Mouse (Mus musculus): ENCODE results near the gene Slc7a6os. TPM values are rescaled to one million over a fixed set of nuclear protein-coding genes. Genes with fewer than 3 reads are reported as not detected.

Gene Slc7a6os
- total RNA-seq, 2 experiments from 2014 or later, result 3.3 to 14.6 TPM

DNA sequence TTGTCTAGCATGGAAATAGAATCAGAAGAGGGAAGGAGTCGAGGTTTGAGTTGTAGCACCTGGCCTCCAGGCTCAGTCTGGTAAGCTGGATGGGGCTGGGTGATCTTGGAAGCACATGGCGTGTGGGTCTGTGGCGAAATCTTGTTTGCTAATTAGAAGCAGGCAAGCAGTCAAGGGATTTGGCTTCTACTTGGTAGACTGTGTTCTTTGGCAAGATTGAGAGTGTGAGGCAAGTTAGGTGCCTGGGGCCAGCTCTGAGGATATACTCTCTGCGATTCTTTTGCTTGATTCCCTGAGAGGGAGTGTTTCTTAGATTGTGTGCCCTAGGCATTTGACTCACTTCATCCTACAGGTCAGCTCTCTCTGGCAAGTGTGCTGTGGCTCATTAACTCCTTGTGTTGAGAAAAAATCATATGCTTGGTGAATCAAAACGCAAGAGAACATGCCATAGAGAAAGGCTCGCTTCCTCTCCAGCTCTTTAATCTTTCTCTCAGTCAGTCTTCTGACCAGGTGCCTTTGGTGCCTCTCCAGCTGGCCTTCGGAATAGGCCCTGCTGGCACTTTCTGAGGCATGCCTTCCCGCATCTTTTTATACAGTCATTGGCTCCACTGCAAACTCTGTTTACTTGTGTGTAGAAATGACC lies 25.0 kb downstream of the Slc7a6os start:
- no peak for ATAC-seq (replicated peaks; ENCODE audit: low FRiP score, poor library complexity, severe bottlenecking)

DNA sequence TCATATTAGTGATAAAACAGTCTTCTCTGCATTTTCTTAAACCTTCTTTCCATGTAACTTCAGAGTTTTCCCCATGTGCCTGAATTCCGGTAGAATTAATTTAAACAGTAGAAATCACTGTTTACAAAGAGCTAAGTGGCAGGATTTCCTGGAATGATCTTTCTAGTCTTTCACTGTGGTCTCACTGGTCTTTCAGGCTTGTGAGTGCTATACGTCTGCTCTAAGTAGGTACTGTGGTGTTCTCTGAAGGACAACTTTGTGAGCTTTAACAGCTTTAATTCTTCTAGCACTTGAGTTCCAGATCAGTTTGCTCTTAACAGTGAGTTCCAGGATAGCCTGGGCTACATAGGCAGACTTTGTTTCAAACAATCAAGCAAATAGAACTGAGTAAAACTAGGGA lies 32.3 kb downstream of the Slc7a6os start:
- no peak for ATAC-seq (replicated peaks; ENCODE audit: low FRiP score, poor library complexity, severe bottlenecking)

DNA sequence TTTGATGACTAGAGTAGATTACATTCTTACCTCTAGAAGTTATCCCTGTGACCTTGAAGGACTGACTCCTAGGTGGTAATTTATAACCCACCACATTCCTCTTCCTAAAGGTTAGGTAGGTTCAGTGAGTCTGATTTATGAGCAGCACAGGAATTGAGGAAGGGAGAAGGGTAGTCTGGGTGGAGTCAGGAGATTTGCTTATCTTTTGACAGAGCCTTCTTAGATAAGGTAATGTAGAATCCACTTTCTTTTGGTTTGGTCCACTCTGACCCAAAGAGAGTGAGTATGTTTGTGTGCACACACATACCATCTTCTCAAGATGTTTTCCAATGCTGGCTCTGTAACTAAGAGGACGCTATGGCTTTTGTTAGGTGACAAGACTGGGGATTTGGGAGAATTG lies 33.1 kb downstream of the Slc7a6os start:
- ATAC-seq (replicated peaks; ENCODE audit: low FRiP score, poor library complexity, severe bottlenecking), result no peak

DNA sequence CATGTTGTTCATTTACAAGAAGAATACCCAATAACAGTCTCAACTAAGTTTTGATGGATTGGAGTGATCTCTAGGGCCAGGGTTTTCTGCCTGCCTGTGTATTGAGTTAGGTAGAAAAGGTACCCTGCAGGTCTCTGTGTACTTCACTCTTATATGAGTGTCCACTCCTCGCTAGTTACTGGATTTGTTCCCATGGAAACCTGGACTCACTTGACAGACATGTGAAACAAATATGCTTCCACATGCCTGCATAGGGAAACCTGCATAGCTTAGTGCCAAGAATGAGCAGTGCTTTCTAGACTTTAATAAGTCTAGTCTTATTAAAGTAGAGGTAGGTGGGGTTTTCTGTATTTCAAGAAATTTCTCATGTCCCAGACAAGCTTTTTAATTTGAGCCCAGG lies 33.8 kb downstream of the Slc7a6os start:
- ATAC-seq (replicated peaks; ENCODE audit: low FRiP score, poor library complexity, severe bottlenecking), result no peak

DNA sequence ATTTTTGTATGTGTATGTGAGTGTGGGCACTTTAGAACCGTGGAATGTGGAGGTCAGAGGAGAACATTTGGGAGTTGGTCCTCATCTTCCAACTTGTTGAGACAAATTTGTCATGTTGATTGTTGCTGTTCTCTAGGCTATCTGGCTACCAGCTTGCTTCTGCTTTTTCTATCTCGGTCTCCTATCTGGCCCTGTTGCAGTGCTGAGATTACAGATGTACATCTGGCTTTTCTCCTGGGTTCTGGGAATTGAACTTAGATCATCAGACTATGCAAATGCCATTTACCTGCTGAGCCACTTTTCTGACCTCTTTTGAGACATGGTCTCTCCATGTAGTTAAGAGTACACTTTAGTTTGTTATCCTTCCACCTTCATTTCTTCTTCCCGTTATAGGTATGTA lies 37.2 kb downstream of the Slc7a6os start:
- ATAC-seq (replicated peaks; ENCODE audit: low FRiP score, poor library complexity, severe bottlenecking), result no peak

DNA sequence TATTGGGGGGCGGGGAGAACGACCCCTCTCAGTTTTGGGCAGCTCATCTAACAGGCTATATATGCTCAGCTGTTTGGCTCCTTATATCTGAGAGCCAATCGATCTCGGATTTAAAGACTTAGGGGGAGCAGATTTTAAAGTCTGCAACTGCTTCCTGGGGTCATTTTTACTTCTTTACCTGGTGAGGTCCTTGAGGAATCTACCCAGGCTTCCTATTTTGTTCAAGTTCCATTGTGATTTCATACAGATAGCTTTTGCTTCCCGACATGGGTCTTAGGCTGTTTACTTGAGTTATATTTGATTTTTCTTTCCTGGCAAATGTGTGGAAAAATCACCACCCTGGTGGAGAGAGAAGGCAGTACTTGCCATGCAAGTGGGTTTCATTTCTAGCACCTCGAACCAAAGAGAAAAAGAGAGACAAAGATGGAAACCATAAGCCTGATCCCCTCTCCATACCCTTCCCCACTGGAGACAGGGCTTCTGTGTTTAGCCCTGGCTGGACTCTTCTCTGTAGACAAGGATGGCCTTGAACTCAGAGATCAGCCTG lies 40.7 kb downstream of the Slc7a6os start:
- ATAC-seq (replicated peaks; ENCODE audit: low FRiP score, poor library complexity, severe bottlenecking), result no peak

DNA sequence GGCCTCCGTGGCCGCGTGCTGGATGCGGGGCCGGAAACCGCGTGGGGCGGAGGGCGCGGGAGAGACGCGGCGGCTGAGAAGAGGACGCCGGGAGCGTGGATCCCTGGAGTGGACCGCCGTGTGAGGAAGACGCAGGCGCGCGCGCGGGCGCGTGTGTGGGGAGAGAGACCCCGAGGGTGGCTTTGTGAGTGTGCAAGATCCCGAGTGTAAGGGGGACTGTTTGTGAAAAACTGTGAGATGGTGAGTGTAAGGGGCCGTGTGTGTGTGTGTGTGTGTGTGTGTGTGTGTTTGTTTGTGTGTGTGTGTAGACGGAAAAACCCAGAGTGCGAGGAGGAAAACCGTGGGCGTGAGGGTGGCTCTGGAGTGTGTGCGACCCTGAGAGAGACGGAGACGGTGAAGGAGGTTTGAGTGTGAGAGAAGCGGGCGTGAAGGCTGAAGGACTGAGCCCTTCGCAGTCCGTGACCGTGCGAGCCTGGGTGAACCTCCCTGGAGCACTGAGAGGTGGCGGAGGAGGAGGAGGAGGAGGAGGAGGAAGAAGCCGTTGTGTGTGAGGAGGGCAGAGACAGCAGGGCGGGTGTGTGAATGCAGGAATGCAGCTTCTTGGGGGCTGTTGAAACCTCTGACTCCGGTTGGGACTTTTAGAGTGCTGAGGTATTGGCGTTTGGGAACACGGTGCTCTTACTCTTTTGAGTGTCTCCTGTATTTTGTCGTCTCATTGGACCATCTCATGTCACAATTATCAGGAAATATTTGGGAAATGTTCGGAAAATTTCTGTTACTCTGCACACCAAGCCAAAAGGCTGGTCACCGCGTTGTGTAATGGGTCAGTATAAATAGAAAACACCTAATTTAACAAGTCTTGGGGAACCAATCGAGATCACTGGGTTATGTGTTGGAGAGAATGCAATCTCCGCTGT lies 41.5 kb downstream of the Slc7a6os start:
- ATAC-seq (replicated peaks; ENCODE audit: low FRiP score, poor library complexity, severe bottlenecking), result no peak

DNA sequence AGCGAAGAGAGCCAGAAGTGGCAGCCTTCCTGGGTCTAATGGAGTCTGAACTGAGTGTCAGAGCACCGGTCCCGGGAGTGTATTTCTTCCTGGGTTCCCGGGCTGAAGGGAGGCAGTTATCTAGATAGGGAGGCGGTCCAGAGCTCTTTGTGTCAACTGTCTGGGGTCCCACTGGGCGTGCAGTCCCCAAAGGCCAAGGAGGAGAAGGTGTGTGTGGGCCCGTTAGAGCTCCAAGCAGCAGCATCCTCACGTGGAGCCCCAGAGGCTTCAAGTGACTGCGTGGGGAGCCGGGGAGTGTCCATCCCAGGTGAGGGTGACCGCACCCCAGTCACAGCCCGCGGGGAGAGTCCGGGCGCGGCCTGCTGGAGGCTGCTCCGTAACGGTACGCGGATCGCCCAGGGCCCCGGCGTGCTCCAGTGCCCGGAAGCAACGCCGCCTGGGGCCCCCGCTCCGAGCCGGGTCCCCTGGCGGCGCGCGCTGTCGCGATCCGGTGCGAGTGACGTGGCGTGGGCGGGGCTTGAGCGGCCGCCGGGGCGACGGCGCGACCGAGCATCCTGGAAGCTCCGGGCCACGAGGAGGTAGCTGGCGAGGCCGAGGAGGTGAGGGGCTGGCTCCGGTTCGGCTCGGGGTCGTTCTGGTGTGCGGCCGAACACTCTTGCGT lies 42.2 kb downstream of the Slc7a6os start, which contains the start of gene Slc7a6:
Gene Slc7a6, plus strand, starts transcription at position 502 of the 661 bp plus-strand sequence.
- ATAC-seq (replicated peaks; ENCODE audit: low FRiP score, poor library complexity, severe bottlenecking), result peak; percentile 70

DNA sequence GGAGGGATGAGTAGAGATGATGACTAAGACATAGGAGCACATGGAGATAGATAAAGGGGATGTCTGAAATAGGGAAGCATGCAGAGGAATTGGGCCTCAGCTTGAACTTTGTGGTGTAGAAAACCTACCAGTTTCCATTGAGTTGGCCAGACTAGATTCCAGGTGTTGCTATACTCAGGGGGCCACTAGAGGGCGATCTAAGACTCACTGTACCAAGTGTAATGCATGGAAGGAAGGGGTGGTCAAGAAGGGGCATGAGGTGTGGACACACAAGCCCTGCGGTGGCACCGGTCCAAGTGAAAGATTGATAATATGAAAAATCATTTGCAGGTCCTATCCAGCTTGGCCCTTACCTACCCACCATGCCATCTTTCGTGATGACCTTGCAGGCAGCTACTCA lies 45.3 kb downstream of the Slc7a6os start:
- no peak for ATAC-seq (replicated peaks; ENCODE audit: low FRiP score, poor library complexity, severe bottlenecking)

DNA sequence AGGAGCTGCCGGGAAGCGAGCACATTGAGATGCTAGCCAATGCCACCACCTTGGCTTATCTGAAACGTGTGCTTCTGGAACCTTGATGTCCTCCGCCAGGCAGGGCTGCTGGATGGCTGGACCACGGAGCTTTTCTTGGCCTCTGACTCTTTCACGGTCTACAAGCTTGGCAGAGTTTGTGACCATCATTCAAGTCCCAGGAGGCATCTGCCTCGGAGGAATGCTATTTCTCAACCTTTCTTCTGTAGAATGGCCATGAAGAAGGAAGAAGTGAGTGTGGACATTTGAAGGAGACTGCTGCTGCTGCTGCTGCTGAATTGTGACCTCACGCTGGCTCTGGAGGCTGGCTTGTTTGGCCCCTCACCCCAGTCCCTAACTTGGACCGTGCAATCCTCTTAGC lies 47.5 kb downstream of the Slc7a6os start:
- ATAC-seq (replicated peaks; ENCODE audit: low FRiP score, poor library complexity, severe bottlenecking), result no peak

DNA sequence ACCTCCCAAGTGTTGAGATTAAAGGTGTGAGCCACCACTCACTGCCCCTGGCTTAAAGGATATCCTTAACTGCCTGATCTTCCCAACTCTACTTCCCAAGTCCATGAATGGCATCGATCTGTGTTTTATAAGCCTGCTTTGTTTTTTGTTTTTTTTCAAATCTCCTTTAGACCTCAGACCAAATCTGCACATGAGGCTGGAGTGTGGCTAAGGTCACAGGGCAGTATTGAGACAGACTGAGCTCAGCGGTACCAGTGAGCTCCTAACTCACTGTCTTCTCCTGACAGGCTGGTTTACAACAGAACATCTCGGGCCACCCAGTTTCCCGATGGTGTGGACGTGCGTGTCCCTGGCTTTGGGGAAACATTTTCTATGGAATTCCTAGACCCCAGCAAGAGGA lies 50.9 kb downstream of the Slc7a6os start:
- no peak for ATAC-seq (replicated peaks; ENCODE audit: low FRiP score, poor library complexity, severe bottlenecking)

DNA sequence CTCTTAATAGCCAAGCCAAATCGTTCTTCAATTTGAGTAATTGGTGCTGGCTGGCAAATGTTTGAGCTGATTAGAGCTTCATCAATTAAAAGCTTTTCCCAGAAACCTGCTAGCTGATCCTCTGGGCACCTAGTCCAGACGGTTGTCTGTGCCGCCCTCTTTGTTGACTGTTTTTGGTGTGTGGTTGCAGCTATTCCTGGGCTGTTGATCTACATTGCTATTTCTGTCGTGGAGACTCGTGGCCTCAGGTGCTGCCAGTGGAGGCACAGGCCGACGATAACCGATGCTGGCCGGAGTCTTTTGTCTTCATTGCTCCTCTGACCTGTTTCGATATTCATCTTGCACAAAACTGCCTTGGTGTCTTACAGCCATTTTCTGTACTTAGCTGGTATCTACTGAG lies 52.4 kb downstream of the Slc7a6os start:
- ATAC-seq (replicated peaks; ENCODE audit: low FRiP score, poor library complexity, severe bottlenecking), result no peak

DNA sequence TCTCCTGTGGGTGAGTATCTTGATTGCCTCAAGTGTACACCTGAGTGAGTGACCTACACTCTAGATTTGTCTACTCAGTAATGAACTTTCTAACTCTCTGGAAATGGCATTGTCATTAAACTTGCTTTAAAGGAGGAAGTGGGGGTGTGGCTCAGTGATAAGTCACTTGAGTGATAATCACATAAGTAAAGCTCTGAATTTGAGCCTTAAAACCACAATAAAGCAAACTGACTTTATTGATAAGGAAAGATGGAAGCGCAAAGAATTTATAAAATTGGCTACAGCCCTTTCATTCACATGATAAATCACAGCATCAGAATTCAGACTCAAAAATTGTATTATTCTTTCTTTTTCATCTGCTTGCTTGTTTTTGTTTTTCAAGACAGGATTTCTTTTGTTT lies 53.3 kb downstream of the Slc7a6os start:
- ATAC-seq (replicated peaks; ENCODE audit: low FRiP score, poor library complexity, severe bottlenecking), result no peak

DNA sequence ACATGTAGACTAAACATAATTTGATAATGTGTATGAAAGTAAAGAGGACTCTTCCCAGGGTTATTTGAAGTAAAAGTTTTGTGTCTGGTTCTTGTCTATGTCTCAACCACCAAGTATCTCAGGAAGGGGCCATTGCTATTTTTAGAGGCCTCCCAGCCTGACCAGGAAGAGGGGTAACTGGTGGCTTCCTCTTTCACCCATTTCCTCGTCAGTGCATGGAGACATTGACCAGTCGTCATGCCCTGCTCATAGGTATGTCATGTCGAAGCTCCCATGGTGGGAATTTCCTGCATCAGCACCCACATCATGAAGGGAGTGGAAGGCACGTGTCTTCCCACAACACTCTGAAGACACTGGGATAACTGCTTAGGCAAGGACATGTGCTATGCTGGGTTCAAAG lies 57.9 kb downstream of the Slc7a6os start:
- no peak for ATAC-seq (replicated peaks; ENCODE audit: low FRiP score, poor library complexity, severe bottlenecking)

DNA sequence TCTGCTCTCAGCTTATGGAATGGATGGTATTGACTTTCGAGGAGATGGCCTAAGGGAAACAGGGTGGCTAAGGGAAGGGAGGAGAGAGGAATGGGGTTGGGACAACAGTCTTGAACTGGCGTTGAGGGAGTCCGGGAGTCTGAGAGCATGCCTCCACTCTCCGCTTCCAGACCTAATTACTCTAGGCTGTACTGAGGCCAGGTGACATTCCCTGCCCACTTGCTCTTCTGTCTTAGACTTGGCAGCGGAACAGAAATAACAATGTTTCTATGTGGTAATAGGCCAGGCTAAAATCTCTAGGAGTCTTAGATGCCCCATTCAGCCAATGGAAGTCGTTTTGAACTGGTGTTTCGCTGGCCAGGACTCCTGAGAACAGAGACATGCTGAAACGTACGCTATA lies 59.7 kb downstream of the Slc7a6os start:
- ATAC-seq (replicated peaks; ENCODE audit: low FRiP score, poor library complexity, severe bottlenecking), result no peak

Other genes with a start within 250 kb of the Slc7a6os start
- 4.0 and 7.9 TPM in 2 replicates for gene Slc12a4, start 244.8 kb downstream of the Slc7a6os start, total RNA-seq (2015; ENCODE audit: low replicate concordance)
- gene Slc12a4, start 244.8 kb downstream of the Slc7a6os start, total RNA-seq (2017; ENCODE audit: low replicate concordance), result 0.68 and 1.4 TPM in 2 replicates
- gene Dpep3, start 231.5 kb downstream of the Slc7a6os start, total RNA-seq (2015; ENCODE audit: low replicate concordance), result not detected in 2 replicates
- not detected in 2 replicates for gene Dpep3, start 231.5 kb downstream of the Slc7a6os start, total RNA-seq (2017; ENCODE audit: low replicate concordance)
- 3.7 and 6.3 TPM in 2 replicates for gene Dus2, start 219.6 kb downstream of the Slc7a6os start, total RNA-seq (2015; ENCODE audit: low replicate concordance)
- 5.9 and 8.9 TPM in 2 replicates for gene Dus2, start 219.6 kb downstream of the Slc7a6os start, total RNA-seq (2017; ENCODE audit: low replicate concordance)
- not detected in 2 replicates for gene Dpep2nb, start 205.0 kb downstream of the Slc7a6os start, total RNA-seq (2015; ENCODE audit: low replicate concordance)
- not detected in 2 replicates for gene Dpep2nb, start 205.0 kb downstream of the Slc7a6os start, total RNA-seq (2017; ENCODE audit: low replicate concordance)
- gene Ddx28, start 199.1 kb downstream of the Slc7a6os start, total RNA-seq (2015; ENCODE audit: low replicate concordance), result 0.77 and 1.3 TPM in 2 replicates
- gene Ddx28, start 199.1 kb downstream of the Slc7a6os start, total RNA-seq (2017; ENCODE audit: low replicate concordance), result 1.9 and 6.6 TPM in 2 replicates
- 52.2 and 56.7 TPM in 2 replicates for gene Nfatc3, start 152.1 kb downstream of the Slc7a6os start, total RNA-seq (2015; ENCODE audit: low replicate concordance)
- gene Nfatc3, start 152.1 kb downstream of the Slc7a6os start, total RNA-seq (2017; ENCODE audit: low replicate concordance), result 24.5 and 32.7 TPM in 2 replicates
- gene Esrp2, start 74.0 kb downstream of the Slc7a6os start, total RNA-seq (2015; ENCODE audit: low replicate concordance), result not detected in 2 replicates
- gene Esrp2, start 74.0 kb downstream of the Slc7a6os start, total RNA-seq (2017; ENCODE audit: low replicate concordance), result not detected in 2 replicates
- gene Pla2g15, start 60.5 kb downstream of the Slc7a6os start, total RNA-seq (2015; ENCODE audit: low replicate concordance), result 5.2 and 6.3 TPM in 2 replicates
- 3.1 and 5.4 TPM in 2 replicates for gene Pla2g15, start 60.5 kb downstream of the Slc7a6os start, total RNA-seq (2017; ENCODE audit: low replicate concordance)
- 2.5 and 3.8 TPM in 2 replicates for gene Slc7a6, start 42.1 kb downstream of the Slc7a6os start, total RNA-seq (2015; ENCODE audit: low replicate concordance)
- 2.2 and 2.5 TPM in 2 replicates for gene Slc7a6, start 42.1 kb downstream of the Slc7a6os start, total RNA-seq (2017; ENCODE audit: low replicate concordance)
- gene Prmt7, start within 50 bp of the Slc7a6os start, total RNA-seq (2015; ENCODE audit: low replicate concordance), result 0.77 and 3.1 TPM in 2 replicates
- gene Prmt7, start within 50 bp of the Slc7a6os start, total RNA-seq (2017; ENCODE audit: low replicate concordance), result 3.2 and 7.5 TPM in 2 replicates
- not detected in 2 replicates for gene Smpd3, start 127.1 kb upstream of the Slc7a6os start, total RNA-seq (2015; ENCODE audit: low replicate concordance)
- 0.42 TPM in 1 of 2 replicates, not detected in the other for gene Smpd3, start 127.1 kb upstream of the Slc7a6os start, total RNA-seq (2017; ENCODE audit: low replicate concordance)
- gene Zfp90, start 204.4 kb upstream of the Slc7a6os start, total RNA-seq (2015; ENCODE audit: low replicate concordance), result 0.19 and 2.1 TPM in 2 replicates
- 0.94 and 0.98 TPM in 2 replicates for gene Zfp90, start 204.4 kb upstream of the Slc7a6os start, total RNA-seq (2017; ENCODE audit: low replicate concordance)